Mouse (Mus musculus): ENCODE results near the gene AC161166.1.
"Not testable (repeated sequence)": the region's sequence is repeated elsewhere in the genome, so short reads cannot be mapped to it uniquely, and the experiment has no call there.

DNA sequence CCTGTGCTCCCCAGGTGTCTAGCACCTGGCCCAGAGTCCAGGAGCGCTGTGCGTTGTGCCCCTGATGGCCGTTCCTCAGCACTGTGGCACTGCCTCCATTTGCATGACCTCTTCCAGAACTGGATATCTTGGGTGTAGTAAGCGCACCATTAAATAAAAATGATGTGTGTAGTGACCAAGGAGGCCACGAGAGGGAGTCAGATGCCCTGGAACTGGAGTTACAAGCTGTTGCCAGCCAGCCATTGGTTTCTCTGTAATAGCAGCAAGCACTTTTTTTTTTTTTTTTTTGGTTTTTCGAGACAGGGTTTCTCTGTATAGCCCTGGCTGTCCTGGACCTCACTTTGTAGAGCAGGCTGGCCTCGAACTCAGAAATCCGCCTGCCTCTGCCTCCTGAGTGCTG is 4.1 kb upstream of the AC161166.1 start:
- TF ChIP-seq CTCF (IDR thresholded peaks at IDR 0.05; ENCODE audit: low read depth): peak; percentile 11; the same call in 1 of the 2 replicates
- TF ChIP-seq EP300 (IDR thresholded peaks at IDR 0.05; ENCODE audit: low read depth): not testable (repeated sequence)
